Mouse (Mus musculus) heart, embryonic 11.5 days (tissue): ENCODE data around the gene Mybpc2. TPM values are rescaled to one million over a fixed set of nuclear protein-coding genes. Genes with fewer than 3 reads are reported as not detected.

ENCODE experiments used
- ATAC-seq: fragments of 200-750 bp; cut with Nextera tagmentation; replicated peaks from 2 replicates; pipeline ENCODE4 v1.8.0; 2017; ENCODE audit warnings: moderate library complexity; ENCODE audit not compliant: insufficient number of reproducible peaks, low FRiP score, low TSS enrichment
- H3K27ac ChIP-seq: fragments of 300-500 bp; sonication (generic); 2 replicates; pipeline ENCODE4 v1.5.1; 2014; ENCODE audit warnings: mild to moderate bottlenecking, low read depth, low read length
- H3K27me3 ChIP-seq: fragments of 300-500 bp; sonication (generic); 2 replicates; pipeline ENCODE4 v1.6.1; 2014; ENCODE audit warnings: mild to moderate bottlenecking, low read length, mixed read lengths; ENCODE audit not compliant: control insufficient read depth, insufficient read depth
- H3K36me3 ChIP-seq: fragments of 300-500 bp; sonication (generic); 2 replicates; pipeline ENCODE4 v1.6.1; 2014; ENCODE audit warnings: mild to moderate bottlenecking, low read length, moderate library complexity, mixed read lengths; ENCODE audit not compliant: control insufficient read depth, insufficient read depth
- H3K4me1 ChIP-seq: fragments of 300-500 bp; sonication (generic); 2 replicates; pipeline ENCODE4 v1.6.1; 2014; ENCODE audit warnings: low read length; ENCODE audit not compliant: control insufficient read depth, insufficient read depth
- H3K4me2 ChIP-seq: fragments of 300-500 bp; sonication (generic); 2 replicates; pipeline ENCODE4 v1.6.1; 2014; ENCODE audit warnings: mild to moderate bottlenecking, moderate library complexity
- H3K4me3 ChIP-seq: fragments of 300-500 bp; sonication (generic); 2 replicates; pipeline ENCODE4 v1.5.1; 2014; ENCODE audit warnings: low read depth, low read length
- H3K9ac ChIP-seq: fragments of 300-500 bp; sonication (generic); 2 replicates; pipeline ENCODE4 v1.6.1; 2014; ENCODE audit warnings: mild to moderate bottlenecking, low read depth, low read length, moderate library complexity
- H3K9me3 ChIP-seq: fragments of 300-500 bp; sonication (generic); replicated peaks from 2 replicates; pipeline ENCODE4 v1.6.1; 2016; ENCODE audit warnings: low read length; ENCODE audit not compliant: control insufficient read depth
- WGBS: fragments of 180-500 bp; shearing (Covaris S2); extraction: QIAGEN DNeasy Blood & Tissue Kit; methylation state at CpG from one replicate; pipeline ENCODE4 v1.1.7; 2014; ENCODE audit not compliant: insufficient replicate concordance; 5-methylcytosine and 5-hydroxymethylcytosine counted together
- polyA plus RNA-seq: library from polyadenylated mRNA; unstranded; fragments of >200 nt; fragmentation: Nextera tagmentation; extraction: Ambion mirVana; gene quantifications from 2 replicates; pipeline ENCODE4 v1.2.1, GENCODE M21; 2014

Gene Mybpc2
- polyA plus RNA-seq, 1 experiment from 2014 or later, result 0.47 TPM

DNA sequence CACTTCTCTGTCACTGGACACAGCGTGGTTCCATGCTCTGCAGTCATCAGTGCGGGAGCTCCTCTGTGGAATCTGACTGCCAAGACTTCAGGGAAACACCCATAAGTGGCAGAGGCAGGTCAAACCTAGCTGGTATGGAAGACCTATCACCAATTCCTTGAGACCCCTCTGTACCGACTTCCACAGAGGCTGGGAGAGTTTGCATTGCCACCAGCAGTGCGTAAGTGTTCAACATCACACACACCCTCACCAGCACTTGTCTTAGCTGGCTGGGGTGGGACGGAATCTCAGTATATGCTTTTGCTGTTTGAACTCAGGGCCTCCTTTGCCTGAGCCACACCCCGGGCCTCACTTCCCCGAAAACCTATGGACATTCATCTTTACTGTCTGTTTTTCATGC lies 36.5 kb downstream of the Mybpc2 start:
- H3K9ac ChIP-seq, result no peak overlapping the region
- H3K27ac ChIP-seq, result no peak overlapping the region
- H3K4me2 ChIP-seq, result no peak overlapping the region
- WGBS, result 85% methylated on average over 7 of the region's 7 CpGs
- peaks cover 2% of the 10 kb centered on the region; the same call in 1 of the 2 replicates for H3K4me1 ChIP-seq
- no peaks in the 10 kb centered on the region for H3K27me3 ChIP-seq
- peaks cover 9% of the 10 kb centered on the region for H3K36me3 ChIP-seq
- H3K9me3 ChIP-seq, result no peaks in the 10 kb centered on the region
- ATAC-seq, result no peak
- H3K4me3 ChIP-seq, result no peak overlapping the region

DNA sequence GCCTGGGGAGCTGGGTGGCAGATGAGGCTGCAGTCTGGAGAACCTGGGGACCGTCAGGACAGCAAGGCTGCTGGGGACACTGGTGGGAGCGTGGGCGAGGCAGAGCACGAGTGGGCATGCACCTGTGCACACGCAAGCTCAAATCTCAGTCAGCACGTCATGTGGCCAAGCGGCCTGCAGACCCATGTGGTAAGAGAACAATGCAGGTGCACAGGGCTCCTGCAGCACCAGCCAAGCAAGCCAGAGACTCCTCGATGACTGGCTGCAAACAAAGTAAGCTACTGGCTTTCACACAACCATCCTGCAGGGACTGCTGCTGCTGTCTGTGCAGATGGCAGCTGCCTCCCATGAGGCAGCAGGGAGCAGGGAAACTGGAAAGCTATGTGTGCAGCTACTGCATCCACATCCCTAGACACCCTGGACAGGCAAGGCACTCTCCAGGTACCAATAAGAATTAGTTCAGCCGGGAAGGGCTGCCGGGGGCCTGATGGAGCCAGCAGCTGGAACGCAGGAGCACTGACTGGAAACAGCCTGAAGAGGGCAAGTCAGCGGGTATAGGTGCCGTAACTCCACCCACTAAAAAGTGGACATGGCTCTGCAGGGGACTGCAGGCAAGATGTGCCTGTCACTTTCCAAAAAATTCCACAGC lies 37.4 kb downstream of the Mybpc2 start:
- peaks cover 6% of the 10 kb centered on the region; the same call in 1 of the 2 replicates for H3K4me1 ChIP-seq
- H3K4me3 ChIP-seq, result no peak overlapping the region
- H3K36me3 ChIP-seq, result peaks cover 4% of the 10 kb centered on the region; the same call in 1 of the 2 replicates
- peak overlapping the region; percentile 46 for H3K27ac ChIP-seq
- H3K9me3 ChIP-seq, result no peaks in the 10 kb centered on the region
- no peak overlapping the region for H3K9ac ChIP-seq
- no peaks in the 10 kb centered on the region for H3K27me3 ChIP-seq
- no peak for ATAC-seq
- H3K4me2 ChIP-seq, result no peak overlapping the region
- 49% methylated on average over 13 of the region's 13 CpGs for WGBS

DNA sequence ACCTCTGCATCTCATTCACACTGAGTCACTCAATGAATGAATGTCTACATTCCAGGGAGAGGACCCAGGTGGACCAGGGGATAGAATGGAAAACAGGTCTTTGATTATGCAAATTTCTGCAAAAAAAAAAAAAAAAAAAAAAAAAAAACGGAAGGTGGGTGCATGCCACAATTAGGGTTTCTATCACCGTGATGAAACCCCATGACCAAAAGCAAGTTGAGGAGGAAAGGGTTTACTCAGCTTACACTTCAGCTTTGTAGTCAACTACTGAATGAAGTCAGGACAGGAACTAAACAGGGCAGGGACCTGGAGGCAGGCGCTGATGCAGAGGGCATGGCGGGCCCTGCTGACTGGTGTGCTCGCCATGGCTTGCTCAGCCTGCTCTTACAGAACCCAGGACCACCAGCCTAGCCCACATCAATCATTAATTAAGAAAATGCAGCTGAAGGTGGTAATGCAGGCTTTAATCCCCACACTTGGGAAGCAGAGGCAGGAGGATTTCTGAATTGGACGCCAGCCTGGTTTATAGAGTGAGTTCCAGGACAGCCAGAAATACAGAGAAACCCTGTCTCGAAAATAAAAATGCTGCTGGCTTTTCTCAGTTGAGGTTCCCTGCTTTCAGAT lies 38.8 kb downstream of the Mybpc2 start:
- peaks cover 6% of the 10 kb centered on the region; the same call in 1 of the 2 replicates for H3K4me1 ChIP-seq
- WGBS, result 69% methylated on average over 7 of the region's 7 CpGs
- no peaks in the 10 kb centered on the region for H3K27me3 ChIP-seq
- no peaks in the 10 kb centered on the region for H3K9me3 ChIP-seq
- no peak overlapping the region for H3K9ac ChIP-seq
- H3K4me3 ChIP-seq, result no peak overlapping the region
- H3K4me2 ChIP-seq, result no peak overlapping the region
- H3K27ac ChIP-seq, result no peak overlapping the region; the same call in 1 of the 2 replicates
- no peak for ATAC-seq
- H3K36me3 ChIP-seq, result no peaks in the 10 kb centered on the region

DNA sequence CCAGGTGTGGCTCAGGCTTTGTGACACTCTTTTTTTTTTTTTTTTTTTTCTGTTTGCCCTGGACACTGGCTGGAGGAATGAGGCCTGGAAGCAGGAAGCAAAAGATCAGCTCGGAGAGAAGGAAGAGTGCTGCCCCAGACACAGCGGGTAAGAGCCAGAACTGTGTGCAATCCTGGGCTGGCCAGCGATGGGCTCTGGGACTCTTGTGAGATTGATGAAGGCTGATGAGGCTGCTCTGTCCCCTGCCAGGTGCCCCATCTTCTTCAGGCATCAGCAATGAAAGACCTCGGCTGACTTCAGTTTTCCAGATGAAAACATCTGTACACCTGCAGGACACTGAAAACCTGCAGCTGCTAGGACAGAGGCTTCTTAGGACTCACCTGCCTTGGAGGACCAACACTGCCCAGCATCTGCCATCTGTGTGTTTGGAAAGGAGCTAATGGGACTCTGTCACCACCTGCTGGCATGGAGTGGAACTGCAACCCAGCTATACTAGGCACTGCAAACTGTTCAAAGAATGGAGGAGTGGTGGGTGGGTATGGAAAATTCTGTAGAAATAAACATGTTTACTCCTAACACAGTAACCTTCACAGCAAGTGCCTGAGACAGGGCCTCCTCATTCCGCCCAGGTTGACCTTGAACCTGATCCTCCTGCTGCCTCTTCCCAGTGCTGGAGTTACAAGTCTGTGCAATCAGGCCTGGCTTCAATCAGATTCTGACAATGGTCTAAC lies 39.5 kb downstream of the Mybpc2 start:
- H3K9ac ChIP-seq, result no peak overlapping the region
- H3K27me3 ChIP-seq, result no peaks in the 10 kb centered on the region
- peaks cover 6% of the 10 kb centered on the region; the same call in 1 of the 2 replicates for H3K4me1 ChIP-seq
- H3K4me3 ChIP-seq, result no peak overlapping the region
- no peak overlapping the region for H3K4me2 ChIP-seq
- no peaks in the 10 kb centered on the region for H3K36me3 ChIP-seq
- ATAC-seq, result no peak
- H3K9me3 ChIP-seq, result no peaks in the 10 kb centered on the region
- 34% methylated on average over 5 of the region's 5 CpGs for WGBS
- 0 out of 2 replicates have a peak overlapping the region, but pooled peaks have one; percentile 2 for H3K27ac ChIP-seq

DNA sequence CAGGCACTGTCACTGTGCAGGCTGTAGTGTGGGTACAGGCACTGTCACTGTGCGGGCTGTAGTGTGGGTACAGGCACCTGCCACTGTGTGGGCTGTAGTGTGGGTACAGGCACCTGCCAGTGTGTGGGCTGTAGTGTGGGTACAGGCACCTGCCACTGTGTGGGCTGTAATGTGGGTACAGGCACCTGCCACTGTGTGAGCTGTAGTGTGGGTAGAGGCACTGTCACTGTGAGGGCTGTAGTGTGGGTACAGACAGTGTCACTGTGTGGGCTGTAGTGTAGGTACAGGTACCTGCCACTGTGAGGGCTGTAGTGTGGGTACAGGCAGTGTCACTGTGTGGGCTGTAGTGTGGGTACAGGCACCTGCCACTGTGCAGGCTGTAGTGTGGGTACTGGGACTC lies 40.3 kb downstream of the Mybpc2 start:
- H3K9ac ChIP-seq, result 0 out of 2 replicates have a peak overlapping the region, but pooled peaks have one; percentile 1
- H3K4me1 ChIP-seq, result peaks cover 6% of the 10 kb centered on the region; the same call in 1 of the 2 replicates
- no peak for ATAC-seq
- WGBS, result 86% methylated on average over 1 of the region's 1 CpGs
- H3K27me3 ChIP-seq, result no peaks in the 10 kb centered on the region
- H3K4me3 ChIP-seq, result no peak overlapping the region
- H3K4me2 ChIP-seq, result peak overlapping the region; percentile 29; the same call in 1 of the 2 replicates
- no peaks in the 10 kb centered on the region for H3K36me3 ChIP-seq
- H3K9me3 ChIP-seq, result no peaks in the 10 kb centered on the region
- H3K27ac ChIP-seq, result peak overlapping the region; percentile 2; the same call in 1 of the 2 replicates

DNA sequence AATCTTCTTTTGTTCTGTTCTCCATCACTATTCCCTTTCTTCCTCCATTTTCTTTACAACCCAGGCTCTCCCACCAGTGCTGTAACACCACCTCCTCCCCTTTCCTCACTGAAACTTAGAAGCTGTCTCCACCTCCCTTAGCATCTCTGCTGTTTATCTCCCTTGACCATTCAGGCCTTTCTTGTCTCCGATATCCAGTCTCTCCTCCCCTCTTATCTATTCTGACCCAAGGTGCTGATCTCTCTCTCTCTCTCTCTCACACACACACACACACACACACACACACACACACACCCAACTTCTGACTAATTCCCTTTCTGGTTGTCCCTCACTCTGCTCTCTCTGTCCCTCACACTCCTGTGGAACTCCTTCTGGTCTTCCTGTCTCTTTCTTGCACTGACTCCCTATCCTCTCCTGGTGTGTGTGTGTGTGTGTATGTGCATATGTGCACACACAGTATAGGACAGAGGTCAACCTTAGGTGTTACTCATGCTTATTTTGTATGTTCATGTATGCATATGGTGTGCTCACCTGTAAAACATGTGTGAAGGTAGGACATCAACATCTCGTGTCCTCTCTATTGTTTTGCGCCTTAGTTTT lies 41.5 kb downstream of the Mybpc2 start:
- Histone ChIP-seq H3K9me3 (no peaks in the 10 kb centered on the region), H3K27ac (peak overlapping the region; percentile 70), H3K4me3 (peak overlapping the region; percentile 25), H3K4me2 (peak overlapping the region; percentile 59), H3K9ac (peak overlapping the region; percentile 65), H3K36me3 (no peaks in the 10 kb centered on the region), H3K4me1 (peaks cover 6% of the 10 kb centered on the region; the same call in 1 of the 2 replicates), H3K27me3 (no peaks in the 10 kb centered on the region)
- WGBS, result 48% methylated on average over 3 of the region's 3 CpGs
- peak; percentile 64 for ATAC-seq

DNA sequence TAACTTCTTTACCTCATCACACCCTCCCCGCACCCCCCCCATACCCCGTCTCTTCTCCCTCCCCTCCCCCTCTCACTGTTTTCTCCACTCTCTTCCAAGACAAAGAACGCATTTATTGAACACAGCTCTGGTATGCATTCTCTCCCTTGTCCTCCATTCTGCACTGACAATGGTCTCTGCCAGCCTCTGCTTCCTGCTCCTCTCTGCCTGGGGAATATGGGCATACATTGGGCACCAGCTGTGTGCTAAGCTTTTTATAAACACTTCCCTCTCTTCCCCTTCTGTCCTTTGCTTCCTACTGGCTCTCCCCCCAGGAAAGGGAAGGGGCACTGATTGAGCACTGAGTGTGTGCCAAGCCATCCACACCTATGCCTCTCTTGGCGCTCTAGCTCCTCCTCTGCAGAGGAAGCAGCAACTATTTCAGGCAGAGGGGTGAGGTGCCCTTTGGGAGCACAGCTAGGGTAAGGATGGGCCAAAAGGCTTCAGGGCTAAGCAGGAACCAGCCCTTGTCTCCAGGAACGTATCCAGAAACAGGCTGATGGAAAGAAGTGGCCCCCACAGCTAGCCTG lies 49.3 kb downstream of the Mybpc2 start:
- peak overlapping the region; percentile 100 for H3K27ac ChIP-seq
- peak overlapping the region; percentile 71 for H3K4me2 ChIP-seq
- 12% methylated on average over 5 of the region's 5 CpGs for WGBS

DNA sequence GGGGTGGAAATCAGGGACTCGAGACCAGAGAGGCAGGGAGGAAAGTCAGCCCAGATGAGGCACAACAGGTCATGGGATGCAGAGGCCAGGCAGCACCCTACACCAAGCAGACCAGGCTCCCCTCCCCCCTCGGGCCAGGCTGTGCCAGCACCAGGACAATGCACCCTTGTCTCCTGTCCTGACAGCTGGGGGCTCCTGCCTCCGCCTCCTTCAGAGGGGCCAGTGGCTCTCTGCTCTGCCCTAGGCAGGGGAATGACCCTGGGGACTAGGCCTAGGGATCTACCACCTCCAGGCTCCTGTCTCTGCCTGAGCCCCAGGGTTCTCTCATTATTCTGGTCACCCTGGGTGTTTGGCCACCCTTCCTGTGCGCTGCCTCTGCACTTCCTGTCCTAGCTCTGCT lies 50.0 kb downstream of the Mybpc2 start:
- WGBS, result 6% methylated on average over 4 of the region's 4 CpGs
- Histone ChIP-seq H3K9ac (peak overlapping the region; percentile 96), H3K9me3 (no peaks in the 10 kb centered on the region), H3K4me2 (peak overlapping the region; percentile 71), H3K4me1 (peaks cover 49% of the 10 kb centered on the region), H3K27ac (peak overlapping the region; percentile 100), H3K27me3 (no peaks in the 10 kb centered on the region), H3K36me3 (no peaks in the 10 kb centered on the region), H3K4me3 (peak overlapping the region; percentile 58)
- no peak for ATAC-seq

More for the DNA sequence above, 49.3 kb downstream of the Mybpc2 start:
- H3K27me3 ChIP-seq, result no peaks in the 10 kb centered on the region
- H3K9ac ChIP-seq, result peak overlapping the region; percentile 96
- peaks cover 42% of the 10 kb centered on the region for H3K4me1 ChIP-seq
- ATAC-seq, result no peak
- no peaks in the 10 kb centered on the region for H3K9me3 ChIP-seq
- peak overlapping the region; percentile 58 for H3K4me3 ChIP-seq
- no peaks in the 10 kb centered on the region for H3K36me3 ChIP-seq
